Mouse (Mus musculus): Measurements from ENCODE around the gene Esrp2. TPM values are rescaled to one million over a fixed set of nuclear protein-coding genes. Genes with fewer than 3 reads are reported as not detected.

Gene Esrp2
- polyA plus RNA-seq, 1 experiment from 2014 or later = 46.1 TPM

DNA sequence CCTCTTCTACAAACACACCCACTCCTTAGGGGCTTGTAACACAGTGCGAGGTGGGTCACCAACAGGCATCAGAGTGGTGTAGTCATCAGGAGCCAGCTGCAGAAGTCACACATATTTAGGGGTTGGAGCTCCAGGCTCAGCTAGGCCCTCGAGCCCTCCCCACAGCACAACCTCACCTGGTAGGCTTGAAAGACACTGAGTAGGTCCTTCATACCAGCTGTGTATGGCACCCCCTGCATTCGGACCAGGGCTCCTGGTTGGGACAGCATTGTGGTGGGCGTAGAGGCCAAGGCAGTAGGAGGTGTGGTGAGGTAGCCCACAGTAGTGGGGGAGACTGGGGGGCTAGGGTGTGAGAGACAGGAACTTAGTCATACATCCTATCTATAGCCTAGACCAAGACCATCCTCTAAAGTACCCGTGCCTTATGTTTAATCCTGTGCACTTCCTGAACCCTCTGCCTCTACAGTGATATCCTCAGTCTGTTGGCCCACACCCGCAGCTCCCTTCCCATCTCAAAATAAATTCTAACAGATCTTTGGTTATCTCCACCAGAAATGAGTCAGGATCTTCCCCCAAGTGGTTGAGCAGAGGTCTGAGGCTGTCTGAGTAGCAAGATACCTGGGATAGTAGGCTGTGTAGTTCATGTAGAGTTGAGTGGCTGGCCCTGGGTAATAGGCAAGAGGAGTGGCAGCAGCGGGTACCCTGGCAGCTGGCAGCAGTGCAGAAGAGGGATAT is 5.1 kb downstream of the Esrp2 start:
- ATAC-seq (ENCODE audit: insufficient read depth, low FRiP score, low read depth) = no peak
- Histone ChIP-seq H3K4me3 (replicated peaks) (no peak overlapping the region), H3K9ac (no peak overlapping the region), H3K4me1 (0 out of 2 replicates have a peak, but pooled peaks cover 12% of the 10 kb centered on the region), H3K9me3 (no peaks in the 10 kb centered on the region), H3K27ac (no peak overlapping the region), H3K36me3 (peaks cover 25% of the 10 kb centered on the region), H3K4me2 (no peak overlapping the region), H3K27me3 (replicated peaks) (peaks cover 19% of the 10 kb centered on the region; the same call in 1 of the 2 replicates)
- 81% methylated on average over 7 of the region's 7 CpGs for WGBS

DNA sequence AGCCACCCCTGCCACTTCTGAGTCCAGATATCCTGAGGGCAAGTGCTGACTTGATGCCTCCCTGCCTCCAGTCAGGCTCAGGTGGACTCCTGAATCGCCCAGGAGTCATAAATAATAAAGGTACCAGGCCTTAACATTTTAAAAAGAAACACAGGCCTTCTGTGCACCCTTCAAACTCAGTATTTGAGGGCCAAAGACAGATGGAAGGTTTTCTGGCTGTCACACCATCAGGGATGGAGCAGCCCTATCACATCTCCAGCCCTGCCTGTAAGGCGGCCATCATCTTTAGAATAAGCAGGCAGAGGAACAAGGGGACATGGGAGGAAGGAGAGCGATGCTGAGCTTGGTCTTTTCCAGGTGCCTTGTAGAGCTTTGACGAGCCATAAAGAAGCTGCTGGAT is 5.8 kb downstream of the Esrp2 start:
- Histone ChIP-seq H3K36me3 (peaks cover 25% of the 10 kb centered on the region), H3K4me3 (replicated peaks) (no peak overlapping the region), H3K4me2 (no peak overlapping the region), H3K9me3 (no peaks in the 10 kb centered on the region), H3K9ac (no peak overlapping the region), H3K4me1 (0 out of 2 replicates have a peak, but pooled peaks cover 9% of the 10 kb centered on the region), H3K27ac (no peak overlapping the region), H3K27me3 (replicated peaks) (peaks cover 16% of the 10 kb centered on the region; the same call in 1 of the 2 replicates)
- ATAC-seq (ENCODE audit: insufficient read depth, low FRiP score, low read depth) = no peak
- WGBS = 87% methylated on average over 4 of the region's 4 CpGs

DNA sequence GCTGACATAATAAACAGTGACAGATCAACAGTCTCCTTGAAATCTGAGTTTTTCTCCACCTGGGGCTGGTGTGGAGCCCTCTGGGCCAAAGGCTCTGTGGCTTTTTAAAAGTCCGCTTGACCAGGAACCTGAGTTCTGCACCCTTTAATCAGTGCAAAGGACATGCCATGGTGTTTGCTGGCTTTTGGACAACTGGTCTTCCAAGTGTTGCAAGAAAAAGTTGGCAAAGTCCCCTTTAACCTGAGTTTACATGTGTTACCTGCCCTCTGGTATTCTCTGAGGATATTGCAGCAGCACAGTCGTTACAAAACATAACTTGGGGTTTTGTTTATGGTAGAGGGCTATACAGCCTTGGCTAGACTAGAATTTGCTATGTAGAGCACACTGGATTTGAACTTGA is 6.3 kb downstream of the Esrp2 start:
- Histone ChIP-seq H3K9me3 (no peaks in the 10 kb centered on the region), H3K27ac (no peak overlapping the region), H3K27me3 (replicated peaks) (0 out of 2 replicates have a peak, but pooled peaks cover 12% of the 10 kb centered on the region), H3K9ac (no peak overlapping the region), H3K36me3 (peaks cover 25% of the 10 kb centered on the region), H3K4me2 (no peak overlapping the region), H3K4me3 (replicated peaks) (no peak overlapping the region), H3K4me1 (0 out of 2 replicates have a peak, but pooled peaks cover 9% of the 10 kb centered on the region)
- WGBS = 76% methylated on average over 2 of the region's 2 CpGs
- no peak for ATAC-seq (ENCODE audit: insufficient read depth, low FRiP score, low read depth)

- Histone ChIP-seq H3K4me1 (0 out of 2 replicates have a peak, but pooled peaks cover 9% of the 10 kb centered on the region), H3K36me3 (peaks cover 25% of the 10 kb centered on the region), H3K9ac (no peak overlapping the region), H3K9me3 (no peaks in the 10 kb centered on the region), H3K4me2 (no peak overlapping the region), H3K27me3 (replicated peaks) (0 out of 2 replicates have a peak, but pooled peaks cover 7% of the 10 kb centered on the region), H3K27ac (no peak overlapping the region), H3K4me3 (replicated peaks) (no peak overlapping the region)
- WGBS = 73% methylated on average over 2 of the region's 2 CpGs
- no peak for ATAC-seq (ENCODE audit: insufficient read depth, low FRiP score, low read depth)
Measured at GRCm38 (mm10) chr8:106129997-106130396, 6.8 kb downstream of the Esrp2 start.

GRCm38 (mm10) chr8:106129232-106129930 is 7.4 kb downstream of the Esrp2 start:
- Histone ChIP-seq H3K36me3 (peaks cover 25% of the 10 kb centered on the region), H3K9me3 (no peaks in the 10 kb centered on the region), H3K4me2 (no peak overlapping the region)

GRCm38 (mm10) chr8:106127882-106128410 is 8.8 kb downstream of the Esrp2 start:
- H3K9ac ChIP-seq = no peak overlapping the region
- no peaks in the 10 kb centered on the region for H3K27me3 ChIP-seq (replicated peaks)
- WGBS = 88% methylated on average over 10 of the region's 10 CpGs
- H3K27ac ChIP-seq = no peak overlapping the region
- no peaks in the 10 kb centered on the region for H3K9me3 ChIP-seq
- no peak for ATAC-seq (ENCODE audit: insufficient read depth, low FRiP score, low read depth)
- peaks cover 23% of the 10 kb centered on the region for H3K36me3 ChIP-seq
- H3K4me2 ChIP-seq = no peak overlapping the region
- no peak overlapping the region for H3K4me3 ChIP-seq (replicated peaks)
- 0 out of 2 replicates have a peak, but pooled peaks cover under 1% of the 10 kb centered on the region for H3K4me1 ChIP-seq

More at GRCm38 (mm10) chr8:106129232-106129930, 7.4 kb downstream of the Esrp2 start:
- ATAC-seq (ENCODE audit: insufficient read depth, low FRiP score, low read depth) = no peak
- H3K9ac ChIP-seq = no peak overlapping the region
- no peak overlapping the region for H3K4me3 ChIP-seq (replicated peaks)
- no peak overlapping the region for H3K27ac ChIP-seq
- H3K4me1 ChIP-seq = 0 out of 2 replicates have a peak, but pooled peaks cover 9% of the 10 kb centered on the region
- 0 out of 2 replicates have a peak, but pooled peaks cover under 1% of the 10 kb centered on the region for H3K27me3 ChIP-seq (replicated peaks)

- 72% methylated on average over 3 of the region's 3 CpGs for WGBS
- no peak for ATAC-seq (ENCODE audit: insufficient read depth, low FRiP score, low read depth)
- H3K4me1 ChIP-seq = no peaks in the 10 kb centered on the region
- no peaks in the 10 kb centered on the region for H3K27me3 ChIP-seq (replicated peaks)
- H3K27ac ChIP-seq = no peak overlapping the region
- H3K9me3 ChIP-seq = no peaks in the 10 kb centered on the region
- H3K4me3 ChIP-seq (replicated peaks) = no peak overlapping the region
- no peak overlapping the region for H3K4me2 ChIP-seq
- peaks cover 14% of the 10 kb centered on the region; the same call in 1 of the 2 replicates for H3K36me3 ChIP-seq
- no peak overlapping the region for H3K9ac ChIP-seq
Measured at GRCm38 (mm10) chr8:106127054-106127453, 9.7 kb downstream of the Esrp2 start.

GRCm38 (mm10) chr8:106126055-106126454 is 10.7 kb downstream of the Esrp2 start:
- Histone ChIP-seq H3K9me3 (no peaks in the 10 kb centered on the region), H3K27ac (no peak overlapping the region), H3K36me3 (peaks cover 14% of the 10 kb centered on the region; the same call in 1 of the 2 replicates), H3K9ac (no peak overlapping the region), H3K4me2 (no peak overlapping the region), H3K4me1 (no peaks in the 10 kb centered on the region), H3K4me3 (replicated peaks) (no peak overlapping the region), H3K27me3 (replicated peaks) (no peaks in the 10 kb centered on the region)
- 87% methylated on average over 1 of the region's 1 CpGs for WGBS
- ATAC-seq (ENCODE audit: insufficient read depth, low FRiP score, low read depth) = no peak

- no peaks in the 10 kb centered on the region for H3K9me3 ChIP-seq
- H3K4me2 ChIP-seq = no peak overlapping the region
- no peak for ATAC-seq (ENCODE audit: insufficient read depth, low FRiP score, low read depth)
- no peaks in the 10 kb centered on the region for H3K27me3 ChIP-seq (replicated peaks)
- no peak overlapping the region for H3K27ac ChIP-seq
- 83% methylated on average over 3 of the region's 3 CpGs for WGBS
- H3K9ac ChIP-seq = no peak overlapping the region
- H3K36me3 ChIP-seq = peaks cover 5% of the 10 kb centered on the region; the same call in 1 of the 2 replicates
- no peak overlapping the region for H3K4me3 ChIP-seq (replicated peaks)
- no peaks in the 10 kb centered on the region for H3K4me1 ChIP-seq
Measured at GRCm38 (mm10) chr8:106123443-106123842, 13.3 kb downstream of the Esrp2 start.

DNA sequence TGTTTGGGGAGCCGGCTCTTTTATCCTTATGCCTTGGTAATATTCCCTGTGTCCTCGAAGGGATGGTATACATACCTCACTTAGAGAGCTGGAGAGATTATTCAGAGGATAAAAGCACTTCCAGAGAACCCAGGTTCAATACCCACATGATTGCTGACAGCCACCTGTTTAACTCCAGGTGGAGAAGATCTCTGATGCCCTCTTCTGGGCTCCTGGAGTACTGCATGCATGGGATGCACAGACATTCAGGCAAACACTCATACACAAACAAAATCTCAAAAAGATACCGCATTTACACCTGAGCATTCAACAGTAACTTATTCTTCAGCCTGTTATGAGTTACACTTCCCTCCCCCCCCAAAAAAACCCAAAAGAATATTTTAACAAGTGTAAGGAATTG is 20.9 kb downstream of the Esrp2 start:
- H3K9me3 ChIP-seq = no peaks in the 10 kb centered on the region
- WGBS = 92% methylated on average over 3 of the region's 3 CpGs
- no peaks in the 10 kb centered on the region for H3K27me3 ChIP-seq (replicated peaks)
- no peak overlapping the region for H3K27ac ChIP-seq
- H3K9ac ChIP-seq = no peak overlapping the region
- no peaks in the 10 kb centered on the region for H3K4me1 ChIP-seq
- peaks cover 8% of the 10 kb centered on the region; the same call in 1 of the 2 replicates for H3K36me3 ChIP-seq
- no peak for ATAC-seq (ENCODE audit: insufficient read depth, low FRiP score, low read depth)
- H3K4me2 ChIP-seq = no peak overlapping the region
- no peak overlapping the region for H3K4me3 ChIP-seq (replicated peaks)

DNA sequence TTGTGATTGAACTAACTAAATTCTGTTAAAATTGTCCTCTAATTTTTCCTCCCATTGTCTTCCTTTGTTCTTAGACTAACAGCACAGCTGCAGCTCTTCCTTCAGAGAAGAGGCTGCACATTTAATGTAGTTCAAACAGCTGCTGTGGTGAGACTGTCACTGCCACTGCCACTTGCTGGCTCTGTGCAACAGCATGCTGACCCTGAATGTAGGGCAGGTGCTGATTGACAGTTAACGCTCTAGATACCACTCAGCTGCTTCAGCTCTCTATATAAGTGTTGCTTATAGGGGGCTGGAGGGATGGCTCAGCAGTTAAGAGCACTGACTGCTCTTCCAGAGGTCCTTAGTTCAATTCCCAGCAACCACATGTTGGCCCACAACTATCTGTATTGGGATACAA is 24.3 kb downstream of the Esrp2 start:
- Histone ChIP-seq H3K27me3 (replicated peaks) (no peaks in the 10 kb centered on the region), H3K27ac (no peak overlapping the region), H3K36me3 (peaks cover 22% of the 10 kb centered on the region; the same call in 1 of the 2 replicates), H3K9ac (no peak overlapping the region), H3K9me3 (no peaks in the 10 kb centered on the region), H3K4me2 (no peak overlapping the region), H3K4me3 (replicated peaks) (no peak overlapping the region), H3K4me1 (no peaks in the 10 kb centered on the region)
- no peak for ATAC-seq (ENCODE audit: insufficient read depth, low FRiP score, low read depth)
- WGBS = 92% methylated on average over 1 of the region's 1 CpGs

DNA sequence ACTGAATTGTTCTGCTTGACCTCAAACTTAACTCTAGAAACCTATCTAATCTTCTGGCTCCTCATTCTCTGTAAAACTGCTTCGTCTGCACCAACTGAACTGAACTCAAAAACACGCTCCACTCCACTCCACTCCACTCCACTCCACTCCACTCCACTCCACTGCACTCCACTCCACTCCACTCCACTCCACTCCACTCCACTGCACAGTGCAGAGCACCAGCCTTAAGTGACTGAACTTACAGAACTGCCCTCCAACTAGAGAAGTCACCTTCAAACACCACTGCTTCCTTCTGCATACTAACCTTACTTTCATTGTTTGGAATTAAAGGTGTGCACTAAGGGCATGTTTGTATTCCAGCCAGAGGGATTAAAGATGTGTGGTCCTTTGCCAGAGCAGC is 24.7 kb downstream of the Esrp2 start:
- ATAC-seq (ENCODE audit: insufficient read depth, low FRiP score, low read depth) = no peak
- H3K36me3 ChIP-seq = peaks cover 22% of the 10 kb centered on the region; the same call in 1 of the 2 replicates
- no peaks in the 10 kb centered on the region for H3K9me3 ChIP-seq
- WGBS = 76% methylated on average over 2 of the region's 2 CpGs
- no peak overlapping the region for H3K9ac ChIP-seq
- no peaks in the 10 kb centered on the region for H3K4me1 ChIP-seq
- H3K4me2 ChIP-seq = no peak overlapping the region
- H3K27me3 ChIP-seq (replicated peaks) = no peaks in the 10 kb centered on the region
- H3K27ac ChIP-seq = no peak overlapping the region
- H3K4me3 ChIP-seq (replicated peaks) = no peak overlapping the region

All from stomach, embryonic 15.5 days (tissue).